Mouse (Mus musculus) liver, adult 2 months (tissue): ENCODE measurements around the gene Erbb3.

ENCODE experiments used
- CTCF ChIP-seq: fragments of 200-500 bp; IDR thresholded peaks from 2 replicates; pipeline ENCODE4 v1.5.1; 2011; ENCODE audit warnings: low read depth, low read length, control low read depth
- POLR2A ChIP-seq: fragments of 200-500 bp; IDR thresholded peaks from 2 replicates; pipeline ENCODE4 v1.6.1; 2011; ENCODE audit warnings: low read length, control low read depth; ENCODE audit not compliant: insufficient read depth; ENCODE audit errors: extremely low read depth

GRCm38 (mm10) chr10:128620241-128620640, 30.8 kb upstream of the Erbb3 start:
- TF ChIP-seq CTCF = no peak
- no peak for TF ChIP-seq POLR2A
